Mouse (Mus musculus) megakaryocyte, embryonic 14.5 days (primary cell): ENCODE data around the gene Kmt2b. TPM values are rescaled to one million over a fixed set of nuclear protein-coding genes. Genes with fewer than 3 reads are reported as not detected.

Experiments used
- H3K27me3 ChIP-seq: replicated peaks from 2 replicates; pipeline ENCODE3; 2012; ENCODE audit warnings: inconsistent platforms
- H3K36me3 ChIP-seq: replicated peaks from 2 replicates; pipeline ENCODE3; 2012; ENCODE audit warnings: low read length, inconsistent platforms, mixed read lengths
- H3K4me1 ChIP-seq: 2 replicates; pipeline ENCODE4 v1.6.1; 2012; ENCODE audit warnings: inconsistent platforms
- H3K4me3 ChIP-seq: replicated peaks from 2 replicates; pipeline ENCODE3; 2012; ENCODE audit warnings: moderate library complexity, mild to moderate bottlenecking, inconsistent platforms
- H3K9me3 ChIP-seq: 2 replicates; pipeline ENCODE4 v1.6.1; 2012; ENCODE audit warnings: inconsistent platforms
- FLI1 ChIP-seq: IDR thresholded peaks from 2 replicates; pipeline ENCODE4 v1.6.1; 2012; ENCODE audit warnings: low read length, inconsistent platforms, mixed read lengths
- GATA1 ChIP-seq: IDR thresholded peaks from 3 replicates; pipeline ENCODE4 v1.6.1; 2012; ENCODE audit warnings: mixed read lengths, low read length, inconsistent platforms, borderline replicate concordance
- polyA plus RNA-seq: library from polyadenylated mRNA; stranded (reverse); fragments of >175 nt; gene quantifications from 2 replicates; pipeline ENCODE4 v1.2.3, GENCODE M21; 2012; ENCODE audit warnings: low replicate concordance; ENCODE audit not compliant: insufficient read depth

The Kmt2b gene
- polyA plus RNA-seq, 1 experiment: 20.0 TPM

GRCm38 (mm10) chr7:30591605-30591951 lies 3.1 kb upstream of the Kmt2b start:
- no peak overlapping the region for H3K4me3 ChIP-seq
- peaks cover 6% of the 10 kb centered on the region for H3K36me3 ChIP-seq
- TF ChIP-seq FLI1 (no peak), GATA1 (no peak)
- peaks cover 13% of the 10 kb centered on the region for H3K27me3 ChIP-seq
- no peaks in the 10 kb centered on the region for H3K9me3 ChIP-seq
- H3K4me1 ChIP-seq: peaks cover 54% of the 10 kb centered on the region

GRCm38 (mm10) chr7:30590927-30591604 lies 2.5 kb upstream of the Kmt2b start:
- TF ChIP-seq GATA1 (no peak), FLI1 (no peak)
- Histone ChIP-seq H3K27me3 (peaks cover 13% of the 10 kb centered on the region), H3K9me3 (no peaks in the 10 kb centered on the region), H3K4me1 (peaks cover 59% of the 10 kb centered on the region), H3K36me3 (peaks cover 11% of the 10 kb centered on the region), H3K4me3 (no peak overlapping the region)

- H3K4me3 ChIP-seq: peak overlapping the region; percentile 99
- H3K27me3 ChIP-seq: peaks cover 4% of the 10 kb centered on the region
- H3K36me3 ChIP-seq: peaks cover 25% of the 10 kb centered on the region
- TF ChIP-seq FLI1: no peak
- no peak for TF ChIP-seq GATA1
- H3K4me1 ChIP-seq: peaks cover 68% of the 10 kb centered on the region
- no peaks in the 10 kb centered on the region for H3K9me3 ChIP-seq
Measured at GRCm38 (mm10) chr7:30589435-30590301, 1.1 kb upstream of the Kmt2b start.

- Histone ChIP-seq H3K27me3 (peaks cover 2% of the 10 kb centered on the region), H3K9me3 (no peaks in the 10 kb centered on the region), H3K4me3 (peak overlapping the region; percentile 99), H3K4me1 (peaks cover 64% of the 10 kb centered on the region), H3K36me3 (peaks cover 41% of the 10 kb centered on the region)
- TF ChIP-seq GATA1: no peak
- no peak for TF ChIP-seq FLI1
Measured at GRCm38 (mm10) chr7:30587842-30588667, 471 bp downstream of the Kmt2b start.

- no peak for TF ChIP-seq FLI1
- no peak for TF ChIP-seq GATA1
- Histone ChIP-seq H3K4me3 (peak overlapping the region; percentile 99), H3K27me3 (no peaks in the 10 kb centered on the region), H3K9me3 (no peaks in the 10 kb centered on the region), H3K4me1 (peaks cover 56% of the 10 kb centered on the region), H3K36me3 (peaks cover 57% of the 10 kb centered on the region)
Measured at GRCm38 (mm10) chr7:30586455-30587020, 2.0 kb downstream of the Kmt2b start.

GRCm38 (mm10) chr7:30585170-30585569 lies 3.4 kb downstream of the Kmt2b start:
- peaks cover 49% of the 10 kb centered on the region for H3K4me1 ChIP-seq
- H3K27me3 ChIP-seq: no peaks in the 10 kb centered on the region
- no peak for TF ChIP-seq FLI1
- H3K4me3 ChIP-seq: no peak overlapping the region
- H3K9me3 ChIP-seq: no peaks in the 10 kb centered on the region
- peaks cover 69% of the 10 kb centered on the region for H3K36me3 ChIP-seq

GRCm38 (mm10) chr7:30584339-30584738 lies 4.2 kb downstream of the Kmt2b start:
- Histone ChIP-seq H3K4me1 (peaks cover 41% of the 10 kb centered on the region), H3K9me3 (no peaks in the 10 kb centered on the region), H3K36me3 (peaks cover 78% of the 10 kb centered on the region), H3K27me3 (no peaks in the 10 kb centered on the region), H3K4me3 (no peak overlapping the region)
- no peak for TF ChIP-seq GATA1
- TF ChIP-seq FLI1: no peak

GRCm38 (mm10) chr7:30581547-30581946 lies 7.0 kb downstream of the Kmt2b start:
- H3K4me1 ChIP-seq: peaks cover 31% of the 10 kb centered on the region
- H3K36me3 ChIP-seq: peaks cover 99% of the 10 kb centered on the region
- H3K9me3 ChIP-seq: no peaks in the 10 kb centered on the region
- no peak overlapping the region for H3K4me3 ChIP-seq
- H3K27me3 ChIP-seq: no peaks in the 10 kb centered on the region
- TF ChIP-seq FLI1 (no peak), GATA1 (no peak)

GRCm38 (mm10) chr7:30579950-30580349 lies 8.6 kb downstream of the Kmt2b start:
- H3K4me3 ChIP-seq: no peak overlapping the region
- H3K36me3 ChIP-seq: peaks cover 99% of the 10 kb centered on the region
- H3K27me3 ChIP-seq: no peaks in the 10 kb centered on the region
- H3K9me3 ChIP-seq: no peaks in the 10 kb centered on the region
- no peak for TF ChIP-seq FLI1
- TF ChIP-seq GATA1: no peak
- peaks cover 15% of the 10 kb centered on the region; the same call in 1 of the 2 replicates for H3K4me1 ChIP-seq
